In the genomic region with DNA sequence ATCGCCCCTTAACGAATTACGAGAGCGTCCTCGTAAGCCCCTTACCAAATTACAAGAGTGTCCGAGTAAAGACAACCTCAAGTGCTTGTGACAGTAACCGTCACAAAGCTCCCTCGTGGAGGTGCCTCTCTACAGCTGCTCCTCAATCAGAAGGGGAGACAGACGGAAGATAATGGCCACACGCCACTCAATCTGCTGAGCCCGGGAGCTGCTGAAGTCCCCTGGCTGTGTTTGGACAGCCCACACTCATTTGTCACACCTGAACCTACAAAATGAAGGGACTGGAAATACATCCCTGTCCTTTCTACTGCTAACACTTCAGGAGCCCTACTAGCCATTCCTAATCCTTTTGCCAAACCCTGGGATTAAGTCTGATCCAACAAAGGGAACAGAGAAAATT, we compare ENCODE assay signal across 23 mouse cellular contexts. TPM values are rescaled to one million over a fixed set of nuclear protein-coding genes. Genes with fewer than 3 reads are reported as not detected.
DNase-seq lines count a peak whose midpoint lies in the region; ATAC-seq lines count a peak whose summit lies in the region.
"Had no signal": no experiment of that assay in that cellular context is flagged by ENCODE, and none has a peak within 500 bp of the region (broad histone marks: within the 10 kb centered on the region; RNA-seq: fewer than 3 reads in every experiment).

No protein-coding gene starts in this region.

- 0 out of 2 replicates have a peak overlapping the region, but pooled peaks have one; percentile 5 for H3K9ac ChIP-seq in hindbrain, embryonic 13.5 days
- H3K9ac ChIP-seq in hindbrain, embryonic 14.5 days: no peak overlapping the region
- no peak overlapping the region for H3K9ac ChIP-seq in neural tube, embryonic 13.5 days
- no peak overlapping the region for H3K9ac ChIP-seq in neural tube, embryonic 15.5 days (replicated peaks)
- H3K9ac ChIP-seq: embryonic facial prominence, embryonic 13.5 days; forebrain, embryonic 13.5 days; hindbrain, embryonic 15.5 days had no signal

- H3K9me3 ChIP-seq in hindbrain, embryonic 13.5 days: no peaks in the 10 kb centered on the region
- H3K9me3 ChIP-seq in hindbrain, embryonic 14.5 days (ENCODE audit: control insufficient read depth, low read length): no peaks in the 10 kb centered on the region
- H3K9me3 ChIP-seq in neural tube, embryonic 13.5 days: no peaks in the 10 kb centered on the region
- no peaks in the 10 kb centered on the region for H3K9me3 ChIP-seq in neural tube, embryonic 15.5 days (replicated peaks)
- H3K9me3 ChIP-seq: embryonic facial prominence, embryonic 13.5 days; forebrain, embryonic 13.5 days; G1E; heart, embryonic 10.5 days; hindbrain, embryonic 15.5 days had no signal

- H3K4me2 ChIP-seq in hindbrain, embryonic 13.5 days: no peak overlapping the region
- H3K4me2 ChIP-seq in hindbrain, embryonic 14.5 days (replicated peaks): no peak overlapping the region
- no peak overlapping the region for H3K4me2 ChIP-seq in neural tube, embryonic 13.5 days
- H3K4me2 ChIP-seq in neural tube, embryonic 15.5 days: no peak overlapping the region
- H3K4me2 ChIP-seq: embryonic facial prominence, embryonic 13.5 days; forebrain, embryonic 13.5 days; hindbrain, embryonic 15.5 days had no signal

- H3K4me1 ChIP-seq in hindbrain, embryonic 13.5 days (replicated peaks): peaks cover 26% of the 10 kb centered on the region
- H3K4me1 ChIP-seq in hindbrain, embryonic 14.5 days (replicated peaks; ENCODE audit: control insufficient read depth, insufficient read depth, low read length): peaks cover 7% of the 10 kb centered on the region; the same call in 1 of the 2 replicates
- H3K4me1 ChIP-seq in neural tube, embryonic 13.5 days (replicated peaks): peaks cover 21% of the 10 kb centered on the region
- H3K4me1 ChIP-seq in neural tube, embryonic 15.5 days: peaks cover 19% of the 10 kb centered on the region

- H3K27me3 ChIP-seq in hindbrain, embryonic 13.5 days: no peaks in the 10 kb centered on the region
- H3K27me3 ChIP-seq in hindbrain, embryonic 14.5 days (ENCODE audit: control insufficient read depth, insufficient read depth, low read length): no peaks in the 10 kb centered on the region
- H3K27me3 ChIP-seq in neural tube, embryonic 13.5 days: 0 out of 2 replicates have a peak, but pooled peaks cover 2% of the 10 kb centered on the region
- H3K27me3 ChIP-seq in neural tube, embryonic 15.5 days (replicated peaks): no peaks in the 10 kb centered on the region
- H3K27me3 ChIP-seq: embryonic facial prominence, embryonic 13.5 days; hindbrain, embryonic 15.5 days had no signal

- no peak overlapping the region for H3K4me3 ChIP-seq in hindbrain, embryonic 13.5 days
- no peak overlapping the region for H3K4me3 ChIP-seq in hindbrain, embryonic 14.5 days (replicated peaks; ENCODE audit: low read length)
- H3K4me3 ChIP-seq in neural tube, embryonic 13.5 days: no peak overlapping the region
- H3K4me3 ChIP-seq in neural tube, embryonic 15.5 days (replicated peaks): no peak overlapping the region
- H3K4me3 ChIP-seq: embryonic facial prominence, embryonic 13.5 days; forebrain, embryonic 13.5 days; gastrocnemius, adult 2 months; heart, embryonic 10.5 days; hindbrain, embryonic 15.5 days had no signal

- peak; percentile 40 to 46 for DNase-seq in cerebellum, postnatal 10 days
- no peak for DNase-seq in cerebellum, postnatal 25 days
- no peak for DNase-seq in hindbrain, embryonic 14.5 days (ENCODE audit: low spot score)
- no peak for DNase-seq in c-Kit-positive CD71-positive TER-119-positive erythroid progenitor cells, embryonic 14.5 days (ENCODE audit: low spot score)
- DNase-seq in layer of hippocampus, adult 8-10 months (ENCODE audit: low spot score in 2 of 2): no peak
- DNase-seq: adrenal gland, adult 8-10 months; adrenal gland, postnatal 36 days; B cell, adult 2 months; cerebellum, adult 11-12 months; cerebellum, adult 9-11 months; gastrocnemius, adult 2 months; gastrocnemius, postnatal 36 days; heart, adult 18-20 months; heart, postnatal 10 days had no signal

- WGBS in hindbrain, embryonic 13.5 days: 49% methylated on average over 11 of the region's 11 CpGs
- WGBS in hindbrain, embryonic 14.5 days: 45% methylated on average over 11 of the region's 11 CpGs
- 61% methylated on average over 11 of the region's 11 CpGs for WGBS in neural tube, embryonic 13.5 days
- WGBS in neural tube, embryonic 15.5 days: 52% methylated on average over 11 of the region's 11 CpGs

- peaks cover 27% of the 10 kb centered on the region for H3K36me3 ChIP-seq in hindbrain, embryonic 13.5 days
- peaks cover 39% of the 10 kb centered on the region for H3K36me3 ChIP-seq in hindbrain, embryonic 14.5 days (replicated peaks; ENCODE audit: control insufficient read depth, insufficient read depth)
- peaks cover 15% of the 10 kb centered on the region for H3K36me3 ChIP-seq in neural tube, embryonic 13.5 days
- H3K36me3 ChIP-seq in neural tube, embryonic 15.5 days: peaks cover 21% of the 10 kb centered on the region
- H3K36me3 ChIP-seq: G1E had no signal

- 0 out of 2 replicates have a peak, but pooled peaks have one; percentile 40 for ATAC-seq in hindbrain, embryonic 13.5 days (ENCODE audit: low FRiP score)
- no peak for ATAC-seq in hindbrain, embryonic 14.5 days (ENCODE audit: low FRiP score)
- peak; percentile 33; the same call in 1 of the 2 replicates for ATAC-seq in neural tube, embryonic 13.5 days (ENCODE audit: low read depth)
- ATAC-seq in neural tube, embryonic 15.5 days (ENCODE audit: low FRiP score): no peak
- ATAC-seq: CD4-positive, CD25-positive, alpha-beta regulatory T cell, adult 4 months had no signal

- H3K27ac ChIP-seq in hindbrain, embryonic 13.5 days: peak overlapping the region; percentile 58; the same call in 1 of the 2 replicates
- no peak overlapping the region for H3K27ac ChIP-seq in hindbrain, embryonic 14.5 days
- no peak overlapping the region for H3K27ac ChIP-seq in neural tube, embryonic 13.5 days (replicated peaks)
- H3K27ac ChIP-seq in neural tube, embryonic 15.5 days (replicated peaks): no peak overlapping the region
- H3K27ac ChIP-seq: embryonic facial prominence, embryonic 13.5 days; forebrain, embryonic 13.5 days; gastrocnemius, adult 2 months; heart, embryonic 10.5 days; hindbrain, embryonic 15.5 days had no signal

RNA-seq across cellular contexts. Expression of gene Sgo2a, which starts 54.0 kb away (rescaled TPM):
- 4.3 and 5.6 TPM in 2 replicates for polyA plus RNA-seq in hindbrain, embryonic 13.5 days (2015; fragmentation: Nextera tagmentation; extraction: Ambion mirVana)
- 3.1 and 3.6 TPM in 2 replicates for polyA plus RNA-seq in hindbrain, embryonic 14.5 days (2014; fragmentation: Nextera tagmentation; extraction: Ambion mirVana)
- polyA plus RNA-seq in neural tube, embryonic 13.5 days (2015; fragmentation: Nextera tagmentation; extraction: Ambion mirVana): 3.3 and 4.9 TPM in 2 replicates
- 2.3 and 5.0 TPM in 2 replicates for polyA plus RNA-seq in neural tube, embryonic 15.5 days (2015; fragmentation: Nextera tagmentation; extraction: Ambion mirVana)
- total RNA-seq in layer of hippocampus, adult 8-10 months (2022): under 1 TPM; 0.36 to 0.67 (median 0.40) TPM

Comparison
In these comparisons a context has a peak if more than half of its experiments do, and no peak if none do; other contexts are left out.
1. DNase-seq: peak in cerebellum, postnatal 10 days (2 of 2); none in cerebellum, postnatal 25 days (0 of 2), hindbrain, embryonic 14.5 days (single experiment), c-Kit-positive CD71-positive TER-119-positive erythroid progenitor cells, embryonic 14.5 days (single experiment) and layer of hippocampus, adult 8-10 months (0 of 2).
2. ATAC-seq: peak in hindbrain, embryonic 13.5 days (single experiment) and neural tube, embryonic 13.5 days (single experiment); none in hindbrain, embryonic 14.5 days (single experiment) and neural tube, embryonic 15.5 days (single experiment).